Mouse (Mus musculus): Measurements from ENCODE around the gene Dclk1.

Gene Dclk1

GRCm38 (mm10) chr3:55587972-55588946 lies 346.1 kb downstream of the Dclk1 start:
- peak; percentile 34 for DNase-seq (ENCODE audit: low spot score)
